Mouse (Mus musculus) large intestine, adult 2 months (tissue): ENCODE results near the gene Rprd1b. TPM values are rescaled to one million over a fixed set of nuclear protein-coding genes. Genes with fewer than 3 reads are reported as not detected.

ENCODE experiments used
- polyA plus RNA-seq: library from polyadenylated mRNA; depleted of rRNA; stranded (reverse); fragments of >200 nt; gene quantifications from 2 replicates; pipeline ENCODE4 v1.2.3, GENCODE M21; 2012; rRNA removed

Gene Rprd1b
- polyA plus RNA-seq, 1 experiment = 16.9 TPM

Other genes with a start within 250 kb of the Rprd1b start
- 1.6 and 2.2 TPM in 2 replicates for gene Vstm2l, start 113.8 kb upstream of the Rprd1b start, polyA plus RNA-seq
- gene Tti1, start 64 bp upstream of the Rprd1b start, polyA plus RNA-seq = 9.1 and 13.9 TPM in 2 replicates
- gene Tgm2, start 117.9 kb downstream of the Rprd1b start, polyA plus RNA-seq = 143 and 152 TPM in 2 replicates
- 1.6 and 2.5 TPM in 2 replicates for gene D630003M21Rik, start 200.7 kb downstream of the Rprd1b start, polyA plus RNA-seq
- gene Bpi, start 229.6 kb downstream of the Rprd1b start, polyA plus RNA-seq = not detected in 2 replicates